In the genomic region with DNA sequence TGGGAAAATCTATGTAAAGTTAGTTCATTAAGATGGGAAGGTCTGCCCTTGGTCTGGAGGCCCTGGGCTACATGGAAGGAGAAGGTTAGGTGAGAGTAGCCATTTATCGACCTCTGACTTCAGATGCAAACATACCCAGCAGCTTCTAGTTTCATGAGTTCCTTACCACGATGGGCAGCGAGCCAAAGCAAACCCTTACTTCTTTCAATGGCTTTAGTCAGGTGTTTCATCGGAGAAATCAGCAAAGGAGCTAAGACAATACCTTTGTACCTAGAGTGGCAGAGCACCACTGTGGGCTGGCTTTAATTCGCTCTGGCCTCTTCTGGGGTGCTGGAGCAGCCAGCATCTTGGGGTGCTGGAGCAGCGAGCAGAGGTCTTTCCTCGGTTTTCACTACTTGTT, we compare ENCODE assay signal across 20 mouse cellular contexts. TPM values are rescaled to one million over a fixed set of nuclear protein-coding genes. Genes with fewer than 3 reads are reported as not detected.
A peak's percentile ranks its signal among the peaks of the same experiment; 100 is the strongest.
DNase-seq lines count a peak whose midpoint lies in the region; TF ChIP-seq lines count a peak whose summit lies in the region.
"Had no signal": no experiment of that assay in that cellular context is flagged by ENCODE, and none has a peak within 500 bp of the region (broad histone marks: within the 10 kb centered on the region; RNA-seq: fewer than 3 reads in every experiment).

No protein-coding gene starts in this region.

- no peak for TF ChIP-seq CTCF in lung, adult 2 months (IDR thresholded peaks at IDR 0.05; ENCODE audit: insufficient read depth, low read length)

- no peak overlapping the region for H3K4me3 ChIP-seq in lung, adult 2 months (replicated peaks; ENCODE audit: extremely low read depth, low read depth, low read length)
- H3K4me3 ChIP-seq: erythroblast, embryonic 14.5 days; forebrain, embryonic 15.5 days; heart, adult 2 months; hindbrain, embryonic 12.5 days; layer of hippocampus, adult 2 months; limb, embryonic 15.5 days; midbrain, embryonic 15.5 days had no signal

- WGBS in lung, adult 2 months: 40% methylated on average over 7 of the region's 7 CpGs

- H3K4me1 ChIP-seq in lung, adult 2 months (ENCODE audit: control insufficient read depth, insufficient read depth, low read length): peaks cover 7% of the 10 kb centered on the region

- no peak for TF ChIP-seq POLR2A in lung, adult 2 months (IDR thresholded peaks at IDR 0.05; ENCODE audit: borderline replicate concordance, extremely low read depth, low read depth, low read length)

- DNase-seq in urinary bladder, adult 18-20 months (ENCODE audit: low spot score in 2 of 2): peak; percentile 56 to 66
- DNase-seq in urinary bladder, postnatal 10 days (ENCODE audit: low spot score): no peak
- DNase-seq in lung, adult 2 months: peak; percentile 61
- peak; percentile 69 to 75 for DNase-seq in lung, postnatal 4 days
- DNase-seq in urinary bladder, postnatal 36 days (ENCODE audit: low spot score in 2 of 2): peak; percentile 73 to 75
- DNase-seq in cerebellum, adult 8-10 months: no peak
- DNase-seq in kidney, postnatal 36 days: no peak
- DNase-seq in adrenal gland, postnatal 14 days: no peak
- DNase-seq: adrenal gland, postnatal 10 days; cerebellum, adult 9-10 months; heart, adult 2 months had no signal

RNA-seq across cellular contexts. Expression of gene Tex26, which starts 5.8 kb away (rescaled TPM):
- 0.91 and 1.5 TPM in 2 replicates for polyA plus RNA-seq in lung, adult 2 months (2012; rRNA removed)
- total RNA-seq in adrenal gland, postnatal 14 days (2021): not detected in 2 replicates
- total RNA-seq: gastrocnemius, adult 18-20 months; heart, adult 2 months had no signal
- polyA plus RNA-seq: erythroblast, embryonic 14.5 days; heart, adult 2 months; macrophage had no signal

RNA-seq across cellular contexts. Expression of gene Medag, which starts 22.1 kb away (rescaled TPM):
- polyA plus RNA-seq in lung, adult 2 months (2012; rRNA removed): 5.2 and 7.1 TPM in 2 replicates
- total RNA-seq in adrenal gland, postnatal 14 days (2021): 3.9 and 4.5 TPM in 2 replicates
- total RNA-seq: ES-E14 had no signal
- polyA plus RNA-seq: erythroblast, embryonic 14.5 days; macrophage had no signal

Comparison
In these comparisons a context has a peak if more than half of its experiments do, and no peak if none do; other contexts are left out.
1. DNase-seq: peak in urinary bladder, adult 18-20 months (2 of 2), lung, adult 2 months (single experiment), lung, postnatal 4 days (2 of 2) and urinary bladder, postnatal 36 days (2 of 2); none in urinary bladder, postnatal 10 days (single experiment), cerebellum, adult 8-10 months (single experiment), kidney, postnatal 36 days (0 of 2) and adrenal gland, postnatal 14 days (single experiment).